Mouse (Mus musculus): ENCODE data around the gene Macrod2.

DNA sequence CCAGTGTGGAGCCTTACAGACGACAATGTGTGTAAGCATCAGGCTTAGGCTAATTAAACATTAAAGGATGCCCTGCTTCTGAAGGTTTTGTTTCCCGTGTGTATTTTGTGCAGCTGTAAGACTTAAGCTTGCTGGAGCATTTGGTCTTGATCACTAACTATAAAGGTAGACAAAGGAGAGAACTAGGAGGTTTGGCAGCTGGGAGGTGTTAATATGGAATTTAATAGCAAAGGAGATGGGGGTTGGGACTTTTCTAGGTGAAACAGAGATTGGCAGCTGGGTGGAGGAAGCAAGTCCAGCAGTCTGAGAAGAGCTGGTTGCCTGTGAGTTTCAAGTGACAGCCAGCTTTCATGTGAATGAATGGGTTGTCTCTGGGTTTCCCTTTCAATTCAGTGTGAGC is 310.2 kb downstream of the Macrod2 start:
- no peak for TF ChIP-seq GATA1 (IDR thresholded peaks at IDR 0.05; ENCODE audit: borderline replicate concordance, low read length)
- TF ChIP-seq FLI1 (IDR thresholded peaks at IDR 0.05; ENCODE audit: low read length) = no peak

Measured in megakaryocyte, embryonic 14.5 days (primary cell).